Mouse (Mus musculus) c-Kit-negative CD71-positive TER-119-positive erythroid progenitor cells, embryonic 14.5 days (primary cell): ENCODE data around the gene Olfr477.
"Not testable (repeated sequence)": the region's sequence is repeated elsewhere in the genome, so short reads cannot be mapped to it uniquely, and the experiment has no call there.

Experiments
- DNase-seq: peaks from one replicate; pipeline ENCODE4 v3.0.0-alpha.2; 2013; ENCODE audit warnings: low read depth, low spot score

Olfr477 gene

GRCm38 (mm10) chr7:107986393-107986792 is at the start of gene Olfr477:
Gene Olfr477, plus strand, starts transcription at chr7:107986693.
- DNase-seq, result no peak

DNA sequence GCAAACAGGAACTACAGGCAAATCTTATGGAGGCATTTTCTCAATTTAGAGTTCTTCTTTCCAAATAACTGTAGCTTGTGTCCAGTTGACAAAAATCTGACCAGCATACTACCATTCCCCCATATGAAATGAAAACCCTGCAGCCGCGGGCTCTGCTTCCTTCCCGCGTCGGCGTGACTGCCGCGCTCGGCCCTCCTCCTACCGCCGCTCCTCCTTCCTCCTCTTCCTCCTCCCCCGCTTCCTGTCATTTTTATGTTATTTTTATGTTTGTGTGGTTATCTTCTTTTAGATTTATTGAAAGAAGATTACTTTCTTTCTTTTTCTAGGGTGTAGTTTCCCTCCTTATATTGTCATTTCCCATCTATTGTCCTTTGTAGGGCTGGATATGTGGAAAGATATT is 34.0 kb upstream of the Olfr477 start:
- not testable (repeated sequence) for DNase-seq

DNA sequence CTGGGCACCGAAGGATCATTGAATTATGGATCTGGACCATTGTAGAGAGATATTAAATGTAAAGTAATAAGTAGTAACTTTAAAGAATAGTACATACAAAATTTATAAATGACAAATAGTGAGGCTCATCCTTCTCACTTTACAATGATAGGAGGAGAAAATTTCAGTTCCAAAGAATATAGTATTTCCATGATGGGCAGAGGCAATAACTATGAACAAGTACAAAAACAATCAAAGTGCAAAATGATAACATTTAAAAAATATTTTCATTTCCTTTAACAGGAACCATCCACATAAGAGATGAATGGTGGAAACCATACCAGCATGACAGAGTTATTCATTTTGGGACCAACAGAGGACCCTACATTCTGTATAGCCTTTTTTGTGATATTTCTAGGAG is 32.1 kb upstream of the Olfr477 start, which contains the start of gene Olfr474:
Olfr474 (plus strand) TSS at position 301 of the 400 bp plus-strand sequence.
- no peak for DNase-seq

DNA sequence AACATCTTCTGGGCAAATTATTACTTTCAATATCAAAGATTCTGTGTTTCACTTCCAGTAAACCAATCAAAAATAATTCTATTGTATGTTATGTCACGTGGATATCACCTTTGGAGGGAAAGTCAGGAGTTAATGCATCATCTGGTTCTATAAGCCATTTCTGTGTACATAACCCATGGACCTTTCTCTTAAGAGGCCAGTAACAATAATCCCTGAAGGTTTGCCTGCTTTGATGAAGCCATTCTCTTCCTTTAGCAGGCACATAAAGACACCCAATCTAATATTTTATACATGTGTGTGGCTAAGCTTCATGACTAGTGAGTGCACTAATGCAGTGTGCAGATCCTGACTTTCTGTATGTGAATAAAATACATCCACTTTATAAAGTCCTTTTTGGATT is 22.0 kb upstream of the Olfr477 start, which contains the start of gene Olfr476:
Olfr476 (plus strand) TSS at position 301 of the 400 bp plus-strand sequence.
- no peak for DNase-seq

- not testable (repeated sequence) for DNase-seq
These were observed 27.8 kb downstream of the Olfr477 start for GRCm38 (mm10) chr7:108014256-108014655.

DNA sequence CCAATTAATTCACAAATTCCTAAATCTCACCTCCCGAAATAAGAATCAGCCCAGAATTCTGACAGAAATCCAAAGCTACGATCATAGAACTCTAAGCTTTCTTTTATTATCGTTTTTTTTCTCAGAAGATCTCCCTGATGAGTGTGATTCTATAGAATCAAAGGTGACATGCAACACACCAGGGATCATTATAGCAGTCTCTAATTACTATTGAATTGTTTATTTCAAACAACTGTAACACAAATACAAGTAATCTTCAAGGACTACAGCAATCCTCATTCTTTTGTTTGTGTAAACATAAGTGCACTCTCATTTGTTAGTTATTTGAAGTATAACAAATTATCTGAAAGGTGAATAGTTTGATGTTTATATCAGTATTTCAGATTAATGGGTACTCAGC is 47.4 kb downstream of the Olfr477 start, which contains the start of gene Olfr478:
Olfr478 (minus strand) TSS at position 101 of the 400 bp plus-strand sequence.
- no peak for DNase-seq
